Mouse (Mus musculus) CH12.LX (cell line): Measurements from ENCODE around the gene Tnfrsf9.

ENCODE experiments used
- BHLHE40 ChIP-seq: IDR thresholded peaks from 2 replicates; pipeline ENCODE4 v1.6.1; 2011; ENCODE audit warnings: mild to moderate bottlenecking, low read depth, low read length, improper control_type of control experiment
- CHD1 ChIP-seq: IDR thresholded peaks from 2 replicates; pipeline ENCODE4 v1.6.1; 2012; ENCODE audit warnings: low read depth, low read length, improper control_type of control experiment, inconsistent platforms
- CTCF ChIP-seq, 2 experiments: IDR thresholded peaks in 1 of 2; conservative IDR thresholded peaks in 1 of 2; 2 replicates each; pipeline ENCODE4 v1.5.1; 2011 to 2012; ENCODE audit warnings: low read depth in 2 of 2, low read length in 2 of 2, improper control_type of control experiment in 1 of 2, inconsistent platforms in 1 of 2, mild to moderate bottlenecking in 1 of 2, moderate library complexity in 1 of 2
- EP300 ChIP-seq: IDR thresholded peaks from 2 replicates; pipeline ENCODE4 v1.6.1; 2011; ENCODE audit warnings: low read length, improper control_type of control experiment
- HCFC1 ChIP-seq: IDR thresholded peaks from 2 replicates; pipeline ENCODE4 v1.6.1; 2012; ENCODE audit warnings: low read depth, mild to moderate bottlenecking, inconsistent platforms, low read length, improper control_type of control experiment
- JUND ChIP-seq: conservative IDR thresholded peaks from 2 replicates; pipeline ENCODE4 v1.6.1; 2011; ENCODE audit warnings: low read depth, low read length, improper control_type of control experiment
- MAX ChIP-seq: IDR thresholded peaks from 2 replicates; pipeline ENCODE4 v1.6.1; 2011; ENCODE audit warnings: low read length, improper control_type of control experiment
- MEF2A ChIP-seq: IDR thresholded peaks from 2 replicates; pipeline ENCODE4 v1.6.1; 2014; ENCODE audit warnings: low read depth, mild to moderate bottlenecking, inconsistent platforms, low read length, improper control_type of control experiment, borderline replicate concordance
- NELFE ChIP-seq: IDR thresholded peaks from 2 replicates; pipeline ENCODE4 v1.6.1; 2011; ENCODE audit warnings: low read depth, low read length, improper control_type of control experiment
- POLR2A ChIP-seq: IDR thresholded peaks from 2 replicates; pipeline ENCODE4 v1.6.1; 2011; ENCODE audit warnings: low read depth, mild to moderate bottlenecking, improper control_type of control experiment, low read length
- RCOR1 ChIP-seq: conservative IDR thresholded peaks from 2 replicates; pipeline ENCODE4 v1.6.1; 2012; ENCODE audit warnings: low read depth, mild to moderate bottlenecking, inconsistent platforms, low read length, improper control_type of control experiment
- UBTF ChIP-seq: IDR thresholded peaks from 2 replicates; pipeline ENCODE4 v1.6.1; 2012; ENCODE audit warnings: low read depth, mild to moderate bottlenecking, inconsistent platforms, low read length, improper control_type of control experiment, moderate library complexity
- USF2 ChIP-seq: conservative IDR thresholded peaks from 2 replicates; pipeline ENCODE4 v1.6.1; 2011; ENCODE audit warnings: low read depth, low read length, improper control_type of control experiment

- TF ChIP-seq CTCF (conservative IDR thresholded peaks at IDR 0.05 in 1 of 2, IDR thresholded peaks at IDR 0.05 in 1 of 2; ENCODE audit: low read depth in 2 of 2, low read length in 2 of 2) (no peak), EP300 (no peak), JUND (no peak), USF2 (no peak), POLR2A (no peak), HCFC1 (no peak), NELFE (no peak), BHLHE40 (no peak), CHD1 (no peak), MEF2A (no peak), MAX (no peak), UBTF (no peak), RCOR1 (no peak)
Observed at GRCm38 (mm10) chr4:150871392-150872138, 42.8 kb upstream of the Tnfrsf9 start.
